Mouse (Mus musculus) brain, embryonic 18.5 days (tissue): ENCODE data around the gene 4930404N11Rik.

ENCODE experiments used
- DNase-seq: peaks from one replicate; pipeline ENCODE4 v3.0.0-alpha.2; 2012; ENCODE audit warnings: low read depth, low spot score

4930404N11Rik gene

GRCm38 (mm10) chr10:81379809-81380378, 14.3 kb upstream of the 4930404N11Rik start:
- no peak for DNase-seq

- DNase-seq = no peak
Measured at GRCm38 (mm10) chr10:81379183-81379553, 13.6 kb upstream of the 4930404N11Rik start.

- peak; percentile 99 for DNase-seq
Measured at GRCm38 (mm10) chr10:81378553-81379182, 13.1 kb upstream of the 4930404N11Rik start.

GRCm38 (mm10) chr10:81377793-81378552, 12.4 kb upstream of the 4930404N11Rik start, which contains the start of gene Fzr1:
TSS of gene Fzr1 (minus strand) at chr10:81378516.
- no peak for DNase-seq

GRCm38 (mm10) chr10:81377362-81377664, 11.7 kb upstream of the 4930404N11Rik start:
- no peak for DNase-seq

- DNase-seq = no peak
Measured at GRCm38 (mm10) chr10:81376561-81377361, 11.1 kb upstream of the 4930404N11Rik start.

- no peak for DNase-seq
Measured at GRCm38 (mm10) chr10:81375322-81375721, 9.7 kb upstream of the 4930404N11Rik start.

- no peak for DNase-seq
Measured at GRCm38 (mm10) chr10:81367207-81367495, 1.5 kb upstream of the 4930404N11Rik start.

GRCm38 (mm10) chr10:81366477-81367206, 1.0 kb upstream of the 4930404N11Rik start:
- no peak for DNase-seq

GRCm38 (mm10) chr10:81365073-81365472, 543 bp downstream of the 4930404N11Rik start:
- no peak for DNase-seq

GRCm38 (mm10) chr10:81364666-81365065, 950 bp downstream of the 4930404N11Rik start:
- DNase-seq = no peak

GRCm38 (mm10) chr10:81363436-81364346, 1.9 kb downstream of the 4930404N11Rik start:
- DNase-seq = no peak

GRCm38 (mm10) chr10:81362336-81362949, 3.2 kb downstream of the 4930404N11Rik start:
- DNase-seq = no peak

- DNase-seq = no peak
Measured at GRCm38 (mm10) chr10:81360721-81361120, 4.9 kb downstream of the 4930404N11Rik start.

GRCm38 (mm10) chr10:81358841-81359240, 6.8 kb downstream of the 4930404N11Rik start:
- DNase-seq = no peak

GRCm38 (mm10) chr10:81358209-81358608, 7.4 kb downstream of the 4930404N11Rik start:
- DNase-seq = no peak

- peak; percentile 79 for DNase-seq
Measured at GRCm38 (mm10) chr10:81356991-81357844, 8.4 kb downstream of the 4930404N11Rik start, which contains the start of gene Mfsd12. TSS of gene Mfsd12 (plus strand) at chr10:81357491.

GRCm38 (mm10) chr10:81356352-81356990, 9.1 kb downstream of the 4930404N11Rik start:
- no peak for DNase-seq

GRCm38 (mm10) chr10:81355533-81355932, 10.1 kb downstream of the 4930404N11Rik start:
- DNase-seq = no peak
